Mouse (Mus musculus) cerebellum, adult 18-20 months (tissue): ENCODE data around the gene Hrc.

Source experiments
- DNase-seq, 2 experiments: peaks; one replicate each; pipeline ENCODE4 v3.0.0; 2021

The Hrc gene

DNA sequence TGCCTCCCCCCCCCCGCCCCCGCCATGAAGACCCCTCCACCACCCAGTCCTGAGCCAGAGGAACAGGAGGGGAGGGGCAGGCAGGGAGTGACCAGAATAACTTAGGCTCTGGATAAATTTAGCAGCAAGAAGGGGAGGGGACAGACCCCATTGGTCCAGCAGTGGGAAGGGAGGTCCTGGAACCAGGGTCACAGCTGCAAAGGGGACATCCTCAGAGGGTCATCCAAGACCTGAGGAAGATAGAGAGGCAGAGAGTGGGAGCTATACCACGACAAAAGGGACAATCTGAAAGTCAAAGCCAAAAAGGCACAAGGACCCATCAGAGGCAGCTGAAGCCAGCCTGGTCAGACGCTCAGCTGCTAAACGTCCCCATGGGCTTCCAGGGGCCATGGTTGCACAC, at the start of gene Hrc:
Gene Hrc, plus strand, starts transcription at position 235 of the 400 bp plus-strand sequence.
- DNase-seq = no peak

DNA sequence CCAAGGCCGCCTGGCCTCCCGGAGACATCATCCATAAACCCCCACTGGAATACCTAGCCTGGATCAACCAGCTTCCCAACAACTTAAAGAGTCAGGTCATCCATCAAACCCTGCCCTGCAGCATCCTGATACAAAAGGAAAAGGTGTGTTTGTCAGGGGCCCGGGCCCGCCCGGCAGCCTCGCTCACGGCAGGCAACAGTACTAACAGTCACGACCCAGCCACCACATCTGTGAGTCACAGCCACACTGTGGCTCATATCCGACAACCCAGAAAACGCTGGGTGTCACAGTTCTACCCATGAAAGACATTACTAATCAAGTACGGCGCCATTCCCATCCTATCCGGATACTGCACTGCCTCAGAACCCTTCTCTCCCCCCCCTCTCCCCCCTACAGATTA, 48.6 kb upstream of the Hrc start:
- no peak for DNase-seq

GRCm38 (mm10) chr7:45296626-45297025, 38.5 kb upstream of the Hrc start:
- no peak for DNase-seq

- DNase-seq = no peak
These were observed 37.5 kb upstream of the Hrc start for GRCm38 (mm10) chr7:45297563-45297962.

DNA sequence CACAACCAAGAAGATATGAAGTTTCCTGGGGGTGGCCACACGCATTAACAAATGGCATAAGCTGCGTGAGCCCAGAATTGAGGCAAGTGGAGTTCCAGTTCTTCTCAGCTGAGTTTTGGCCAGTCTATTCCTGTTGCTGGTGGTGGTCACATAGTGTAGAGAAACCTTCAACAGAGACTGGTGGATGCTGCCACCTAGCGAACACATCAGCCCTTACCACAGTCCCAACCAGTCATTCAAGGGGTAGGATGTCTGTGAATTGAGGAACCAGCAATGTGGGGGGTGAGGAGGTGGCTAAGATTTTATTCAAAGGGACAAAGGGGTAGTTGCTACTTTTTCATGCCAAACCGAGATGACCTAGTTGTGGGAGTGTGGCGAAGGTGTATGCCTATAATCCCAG, 35.3 kb upstream of the Hrc start:
- peak; percentile 50 to 52 for DNase-seq

DNA sequence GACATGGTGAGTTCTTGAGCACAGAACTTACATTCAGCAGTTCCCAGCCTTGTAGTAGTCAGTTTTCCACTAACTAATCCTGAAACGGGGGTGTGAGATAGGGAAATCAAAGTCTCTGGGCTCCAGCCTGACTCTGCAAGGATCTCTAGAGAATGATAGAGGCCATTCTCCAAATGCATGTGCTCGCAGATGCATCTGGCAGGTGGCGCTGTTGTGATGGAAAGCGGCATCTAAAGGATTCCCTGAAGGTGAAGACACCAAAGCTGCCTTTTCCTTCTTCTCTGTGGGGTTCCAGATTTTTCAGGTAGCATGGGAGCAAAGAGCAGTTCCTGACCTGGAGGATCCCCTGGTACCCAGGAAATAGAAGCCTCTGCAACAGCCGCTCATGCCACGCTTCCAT, 34.8 kb upstream of the Hrc start:
- DNase-seq = peak; percentile 81 to 86

DNA sequence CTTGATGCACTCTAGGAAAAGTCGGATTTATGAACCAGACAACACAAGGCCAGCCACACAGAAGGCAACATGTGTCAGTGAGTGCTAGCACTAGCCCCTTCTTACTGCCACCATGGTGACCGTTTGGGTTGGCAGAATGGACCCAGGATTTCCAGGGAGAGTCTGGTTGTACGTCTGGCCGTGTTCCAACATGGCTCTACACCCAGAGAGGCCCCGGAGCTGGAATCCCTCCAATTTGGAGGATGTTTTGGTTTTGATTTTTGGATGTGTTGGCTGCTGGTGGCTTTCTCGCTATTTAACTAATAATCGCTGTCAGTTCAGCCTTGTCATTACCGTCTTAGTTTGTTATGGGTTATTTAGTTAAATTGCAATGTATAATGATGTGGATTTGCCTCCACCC, 32.5 kb upstream of the Hrc start:
- no peak for DNase-seq

- DNase-seq = no peak
These were observed 30.2 kb upstream of the Hrc start for GRCm38 (mm10) chr7:45304869-45305268.

GRCm38 (mm10) chr7:45305275-45305674, 29.8 kb upstream of the Hrc start:
- peak; percentile 85 to 88 for DNase-seq

- DNase-seq = no peak
These were observed 26.4 kb upstream of the Hrc start for GRCm38 (mm10) chr7:45308551-45309240.

DNA sequence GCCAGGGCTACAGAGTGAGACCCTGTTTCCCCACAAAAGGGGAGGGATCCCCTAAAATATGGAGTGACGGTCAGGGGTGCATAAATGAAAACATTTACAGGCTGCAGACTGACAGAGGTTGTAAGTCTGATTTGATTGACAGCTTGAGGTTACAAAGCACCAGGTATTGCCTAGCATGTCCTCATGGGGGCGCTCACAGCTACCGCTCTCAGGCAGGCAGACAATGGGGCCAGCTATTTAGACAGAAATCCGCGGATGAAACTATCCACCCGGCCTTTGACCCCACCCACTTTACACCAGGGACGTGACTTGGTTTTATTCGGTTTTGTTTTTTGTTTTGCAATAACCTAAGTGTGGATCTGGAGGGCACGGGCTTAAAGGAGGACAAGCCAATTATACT, 25.6 kb upstream of the Hrc start:
- peak; percentile 60 to 66 for DNase-seq

- DNase-seq = no peak
These were observed 23.1 kb upstream of the Hrc start for GRCm38 (mm10) chr7:45312023-45312422.

DNA sequence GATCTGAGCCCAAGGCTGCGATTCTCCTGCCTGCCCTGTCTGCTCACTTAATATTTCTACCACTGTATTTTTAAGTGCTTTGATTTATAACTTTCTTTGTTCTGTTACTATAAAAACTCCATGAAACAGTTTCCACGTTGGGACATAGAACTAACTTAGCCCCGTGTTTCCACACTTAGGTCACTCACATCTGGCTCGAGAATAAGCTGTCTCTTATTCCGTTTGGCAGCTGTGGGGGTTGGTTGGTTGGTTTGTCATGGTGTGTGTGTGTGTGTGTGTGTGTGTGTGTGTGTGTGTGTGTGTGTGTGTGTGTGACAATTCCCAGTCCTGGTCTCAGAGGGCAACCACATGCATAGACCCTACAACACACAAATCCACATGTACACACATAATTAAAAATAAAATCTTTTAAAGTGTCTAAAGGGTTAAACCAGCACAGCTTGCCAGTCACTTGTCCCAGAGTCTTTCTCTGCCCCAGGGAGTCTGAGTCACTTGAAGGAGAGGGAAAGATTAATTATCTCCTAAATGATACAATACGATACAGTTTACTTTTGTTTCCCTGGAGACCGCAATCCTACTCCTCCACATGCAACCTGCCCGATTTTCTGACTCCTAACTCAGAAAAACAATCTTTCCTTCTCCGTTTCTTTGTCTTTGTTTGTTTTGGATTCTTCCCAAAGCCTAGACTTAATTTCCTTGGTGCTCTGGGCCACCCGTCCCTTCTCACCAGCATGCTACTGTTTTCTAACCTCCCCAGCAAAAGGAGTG, 22.2 kb upstream of the Hrc start:
- no peak for DNase-seq

- no peak for DNase-seq
These were observed 21.6 kb upstream of the Hrc start for GRCm38 (mm10) chr7:45313495-45313894.

DNA sequence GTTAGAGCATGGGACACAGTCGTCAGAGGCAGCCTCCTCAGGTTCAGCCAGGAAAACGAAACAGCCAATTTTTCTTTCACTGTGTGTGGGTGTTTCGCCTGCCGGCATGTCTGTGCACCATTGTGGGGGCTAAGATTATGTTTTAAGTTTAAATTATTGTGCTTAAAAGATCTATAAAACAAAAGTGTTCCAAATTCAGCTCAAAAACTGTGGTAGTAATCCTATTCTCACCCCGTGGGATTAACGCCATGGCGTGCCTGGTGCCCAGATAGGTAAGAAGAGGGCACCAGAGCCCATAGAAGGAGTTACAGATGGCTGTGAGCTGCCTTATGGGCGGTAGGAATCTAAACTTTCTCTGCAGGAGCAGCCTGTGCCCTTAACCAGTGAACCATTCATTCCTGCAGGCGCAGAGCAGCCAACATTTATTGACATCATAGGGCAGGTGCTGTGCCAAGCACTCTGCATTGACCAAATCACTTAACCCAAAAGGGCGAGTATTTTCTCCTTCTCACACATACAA, 19.8 kb upstream of the Hrc start:
- DNase-seq = no peak

GRCm38 (mm10) chr7:45316536-45316935, 18.6 kb upstream of the Hrc start:
- DNase-seq = no peak

GRCm38 (mm10) chr7:45322245-45322644, 12.8 kb upstream of the Hrc start:
- no peak for DNase-seq

DNA sequence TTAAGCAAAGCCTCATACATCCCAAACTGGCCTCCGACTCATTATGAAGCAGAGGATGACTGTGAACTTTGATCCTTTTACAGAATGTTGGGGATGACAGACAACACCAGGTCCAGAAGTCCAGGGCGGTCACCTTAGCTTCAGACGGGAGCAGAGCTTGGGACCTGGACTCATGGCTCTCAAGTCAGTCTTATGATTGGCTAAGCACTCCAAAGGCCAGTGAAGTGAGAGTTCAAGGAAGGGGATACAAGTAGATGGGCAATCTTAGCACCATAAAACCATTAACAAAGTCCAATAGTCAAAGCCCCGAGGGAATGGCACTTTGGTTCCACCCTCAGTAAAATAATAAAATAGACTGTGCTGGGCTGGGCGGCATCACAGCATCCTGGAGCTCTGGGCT, 12.0 kb upstream of the Hrc start:
- DNase-seq = no peak

GRCm38 (mm10) chr7:45325800-45326199, 9.3 kb upstream of the Hrc start:
- DNase-seq = no peak

- no peak for DNase-seq
These were observed 6.1 kb upstream of the Hrc start for GRCm38 (mm10) chr7:45328841-45329475.

- no peak for DNase-seq
These were observed 3.6 kb upstream of the Hrc start for GRCm38 (mm10) chr7:45331502-45331901.

- peak; percentile 40 to 44 for DNase-seq
These were observed 2.2 kb upstream of the Hrc start for GRCm38 (mm10) chr7:45332685-45333425.

- DNase-seq = peak; percentile 76 to 79
These were observed 1.6 kb upstream of the Hrc start, which contains the start of gene Trpm4 for GRCm38 (mm10) chr7:45333431-45333982. Trpm4 (minus strand) TSS chr7:45333780.
